Mouse (Mus musculus): ENCODE data around the gene Nrcam.
A peak's percentile ranks its signal among the peaks of the same experiment; 100 is the strongest.

Nrcam gene

DNA sequence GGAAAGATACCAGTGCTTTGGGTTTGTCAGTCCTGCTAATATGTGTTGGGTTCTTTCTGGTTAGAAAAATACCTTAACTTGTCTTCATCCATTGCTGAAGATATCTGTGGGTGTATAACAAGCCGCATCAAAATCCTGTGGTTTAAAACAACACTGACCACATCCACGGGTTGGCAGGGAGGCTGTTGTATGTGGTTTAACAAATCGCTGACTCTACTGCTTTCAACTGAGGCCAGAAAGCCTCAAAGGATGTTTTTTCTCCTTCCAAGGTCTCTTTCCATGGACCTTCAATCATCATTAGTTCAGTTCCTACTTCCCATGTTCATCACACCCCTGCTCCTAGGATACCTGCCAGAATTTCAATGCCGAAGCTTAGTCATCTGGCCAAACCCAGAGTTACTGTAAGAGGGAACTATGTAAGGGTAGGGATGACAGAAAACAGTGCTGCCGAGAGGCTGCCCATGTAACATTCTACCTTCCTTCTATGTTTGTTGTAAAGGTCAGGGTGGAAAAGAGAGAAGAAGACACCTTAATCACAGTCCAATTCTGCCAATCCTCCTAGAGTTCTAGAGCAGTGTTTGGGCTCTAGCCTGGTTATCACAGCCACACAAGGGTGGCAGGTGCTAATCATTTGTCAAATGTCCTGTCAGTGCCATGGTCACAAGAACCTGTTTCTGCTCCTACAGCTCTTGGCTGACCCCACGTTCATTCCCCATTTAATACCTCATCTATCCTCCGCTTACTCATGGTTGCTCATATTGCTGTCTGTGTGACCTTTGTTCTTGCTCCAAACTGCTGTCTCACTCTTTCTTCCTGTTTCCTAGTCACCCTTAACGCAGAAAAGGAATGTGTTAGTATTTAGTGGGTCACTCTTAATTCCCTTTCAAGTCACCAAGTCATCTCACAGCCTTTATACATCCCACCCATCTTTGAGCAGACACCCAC lies 196.2 kb downstream of the Nrcam start:
- DNase-seq = no peak

DNA sequence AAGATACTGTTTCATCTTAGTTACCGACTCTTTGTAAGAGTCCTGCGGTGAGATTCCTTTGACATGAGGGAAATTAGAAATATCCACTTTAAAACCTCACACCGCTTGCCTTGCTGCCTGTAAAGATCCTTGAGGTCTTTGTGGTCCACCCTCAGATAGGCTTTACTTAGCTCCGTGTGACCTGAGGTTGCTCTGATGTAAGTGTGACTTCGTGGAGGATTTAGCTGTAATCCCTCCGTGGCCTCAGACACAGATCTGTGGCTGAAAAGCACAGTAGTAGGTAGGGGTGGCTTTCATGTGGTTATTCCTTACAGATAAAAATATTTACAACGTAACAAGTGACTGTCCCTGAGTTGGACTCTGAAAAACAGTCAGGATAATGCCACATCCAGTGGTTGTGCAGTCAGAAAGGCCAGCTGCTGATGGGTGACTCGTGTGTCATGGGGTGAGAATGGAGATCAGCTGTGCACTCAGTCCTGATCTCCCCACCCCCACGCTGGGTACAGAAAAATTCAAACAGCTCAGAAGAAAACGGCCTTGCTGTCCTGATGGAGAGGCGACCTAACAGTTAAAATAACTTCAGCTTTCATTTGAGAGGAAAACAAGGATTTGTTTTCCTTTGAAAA lies 199.8 kb downstream of the Nrcam start:
- peak; percentile 24 for DNase-seq

DNA sequence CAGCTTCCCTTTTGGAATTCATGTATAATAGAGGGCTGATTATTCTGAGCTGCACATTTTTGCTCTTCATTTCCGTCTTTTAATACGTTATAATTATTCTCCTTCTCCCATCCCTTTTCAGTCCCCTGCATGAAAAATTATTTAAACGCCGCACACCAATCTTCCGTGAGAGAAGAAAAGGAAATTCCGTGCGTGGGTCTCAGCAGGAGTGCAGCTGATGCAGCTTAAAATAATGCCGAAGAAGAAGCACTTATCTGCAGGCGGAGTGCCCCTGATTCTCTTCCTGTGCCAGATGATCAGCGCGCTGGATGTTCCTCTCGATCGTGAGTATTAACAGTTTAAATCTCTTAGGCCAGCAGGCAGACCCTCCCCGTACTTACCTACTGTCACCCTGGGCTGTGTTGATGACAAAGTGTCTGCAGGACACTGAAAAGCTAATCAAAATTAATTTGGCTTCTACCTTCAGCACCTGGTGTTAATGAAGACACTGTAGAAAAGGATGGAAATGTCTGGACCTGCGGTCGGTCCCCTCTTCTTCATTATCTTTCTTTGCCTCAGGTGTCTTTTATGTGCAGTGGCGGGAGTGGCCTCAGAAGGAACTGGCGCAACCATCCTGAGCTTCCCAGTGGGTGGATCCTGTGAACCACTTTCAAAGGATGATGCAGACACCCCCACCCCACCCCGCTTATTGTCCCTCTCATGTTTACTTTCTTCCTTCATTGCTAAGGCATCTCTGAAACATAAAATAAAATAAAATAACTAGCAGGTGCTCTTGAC lies 203.8 kb downstream of the Nrcam start:
- DNase-seq = no peak

DNA sequence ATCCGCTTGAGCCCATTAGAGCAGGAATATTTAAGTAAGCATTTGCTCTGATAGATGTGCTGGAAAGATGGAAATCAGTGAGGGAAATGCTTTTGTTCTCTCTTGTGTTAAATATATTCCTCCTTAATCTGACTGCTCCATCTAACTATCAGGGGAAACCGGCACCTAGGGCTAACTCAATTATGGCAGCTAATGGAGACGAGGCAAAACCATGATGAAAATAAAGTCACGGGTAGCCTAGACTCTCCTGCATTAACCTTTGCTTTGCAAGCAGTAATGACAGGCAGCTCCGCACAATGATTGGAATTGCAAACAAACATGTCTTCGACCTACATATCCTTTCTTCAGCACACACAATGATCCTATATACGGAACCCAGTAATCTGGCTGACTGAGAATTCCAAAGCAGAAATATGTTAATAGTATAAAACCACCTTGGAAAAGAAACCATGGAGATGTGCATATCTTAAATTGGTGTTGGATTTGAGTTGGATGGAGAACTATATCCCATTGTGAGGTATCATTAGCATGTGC lies 205.5 kb downstream of the Nrcam start:
- no peak for DNase-seq

DNA sequence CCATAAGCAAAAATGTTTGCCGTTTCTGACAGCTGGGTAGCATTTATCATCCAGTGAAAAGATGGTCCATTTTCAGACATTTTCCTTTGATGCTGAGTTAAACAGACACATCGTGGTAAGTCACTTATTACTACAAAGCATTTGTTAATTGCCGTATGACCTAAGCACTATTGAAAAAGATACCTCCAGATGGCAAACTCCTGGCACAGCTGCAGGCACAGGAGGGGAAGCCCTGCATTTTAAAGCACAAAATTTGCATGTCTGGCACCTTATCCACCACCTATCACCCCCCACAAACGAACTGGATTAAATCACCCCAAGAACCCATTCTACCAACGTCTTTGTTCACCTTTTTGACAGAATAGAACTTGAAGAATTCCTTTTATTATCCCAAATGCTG lies 206.9 kb downstream of the Nrcam start:
- DNase-seq = no peak

DNA sequence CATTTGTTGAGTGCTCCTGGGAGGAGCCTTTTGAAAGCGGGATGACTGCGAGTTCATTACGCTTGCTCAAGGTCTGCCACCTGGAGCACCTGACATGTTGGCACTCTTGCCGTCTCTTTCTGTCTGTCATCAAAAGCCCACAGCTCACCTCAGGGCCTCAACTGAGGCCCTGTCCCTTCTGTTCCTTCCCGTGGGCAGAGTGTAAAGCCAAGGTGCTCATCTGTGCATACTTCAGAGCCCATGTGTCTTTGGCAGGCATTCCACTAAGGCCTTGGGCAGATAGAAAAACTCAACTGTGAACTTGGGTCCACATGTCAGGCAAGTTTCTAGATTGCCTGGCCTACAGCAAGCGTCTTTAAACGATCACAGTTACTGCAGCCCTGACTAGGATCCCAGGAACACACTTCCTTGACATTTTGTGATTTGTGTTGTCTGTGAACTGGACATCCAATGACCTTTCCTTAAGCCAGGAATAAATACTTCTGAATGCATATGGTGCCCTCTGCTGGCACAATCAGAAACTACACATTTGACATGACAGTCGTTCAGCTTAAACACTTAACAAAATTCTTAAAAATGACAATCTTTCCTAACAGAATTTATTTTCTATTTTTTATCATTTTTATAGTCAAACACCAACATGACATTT lies 219.2 kb downstream of the Nrcam start:
- peak; percentile 82 for DNase-seq

DNA sequence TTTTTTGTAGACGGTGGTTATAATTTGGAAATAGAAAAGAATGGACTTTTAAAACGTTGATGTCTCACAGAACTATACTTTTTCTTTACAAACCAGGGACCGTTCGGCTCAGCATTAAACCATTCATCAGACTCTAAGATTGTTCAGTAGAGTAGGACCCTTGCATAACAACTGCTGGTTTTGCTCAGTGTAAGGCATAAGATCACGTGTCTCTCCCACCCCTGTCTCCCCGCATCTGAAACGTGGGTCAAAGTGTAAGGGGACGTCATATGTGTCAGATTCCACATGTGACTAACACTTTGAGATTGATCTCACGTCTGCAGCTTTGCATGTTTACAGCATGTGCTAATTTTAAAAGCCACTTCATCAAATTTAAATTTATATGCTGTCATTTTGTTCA lies 219.8 kb downstream of the Nrcam start:
- no peak for DNase-seq

DNA sequence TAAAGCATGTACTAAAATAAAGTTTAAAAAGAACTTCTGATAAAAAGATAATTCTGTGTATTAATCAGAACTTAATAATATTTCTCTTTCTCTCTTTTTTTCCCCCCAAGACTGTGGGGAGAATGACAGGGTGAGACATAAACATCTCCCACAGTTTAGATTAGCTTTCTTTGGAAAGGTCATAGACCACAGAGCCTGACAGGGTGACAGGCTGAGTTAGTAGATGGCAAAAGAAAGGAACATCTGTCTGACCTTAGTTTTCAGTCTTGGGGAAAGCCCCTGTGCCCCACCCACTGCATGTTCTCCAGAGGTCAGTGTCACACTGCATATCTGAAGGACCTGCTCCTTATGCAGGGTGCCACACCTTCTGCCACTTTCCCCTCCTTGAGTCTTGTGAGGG lies 222.9 kb downstream of the Nrcam start:
- no peak for DNase-seq

DNA sequence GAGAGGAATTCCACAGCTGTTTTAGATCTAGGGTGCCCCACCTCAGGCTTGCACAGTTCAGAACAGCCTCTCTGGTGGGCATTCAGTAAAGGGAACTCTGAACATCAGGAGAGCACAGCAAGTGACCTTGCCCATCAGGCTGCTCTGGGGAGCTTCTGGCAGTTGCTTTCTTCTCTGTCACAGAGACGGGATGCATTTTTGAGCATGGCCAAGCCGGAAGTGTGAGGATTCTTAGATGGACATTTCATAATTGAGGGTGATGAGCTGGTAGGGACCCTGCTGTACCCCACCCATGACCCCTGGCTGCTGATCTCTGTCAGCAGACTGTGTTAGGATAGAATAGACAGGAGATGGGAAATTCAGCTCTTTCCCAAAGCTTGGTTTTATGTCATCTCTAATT lies 225.4 kb downstream of the Nrcam start:
- DNase-seq = no peak

DNA sequence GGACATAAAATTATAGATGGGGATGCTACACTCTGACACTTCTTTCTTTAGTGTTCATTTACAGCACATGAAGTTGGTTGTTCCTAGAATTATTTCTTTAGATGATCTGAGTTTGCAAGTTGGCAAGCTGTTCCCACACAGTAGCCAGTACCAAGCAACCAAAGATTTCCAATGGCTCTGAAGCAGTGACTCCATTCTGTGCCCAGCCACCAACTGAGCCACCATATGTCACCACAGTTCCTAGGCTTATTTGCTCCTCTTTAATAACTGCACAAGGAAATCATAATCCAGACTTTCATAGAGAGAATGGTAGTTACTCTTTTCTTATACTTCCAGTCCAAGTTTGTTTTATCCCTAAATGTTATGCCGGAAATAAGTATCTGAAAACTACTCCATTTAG lies 226.1 kb downstream of the Nrcam start:
- DNase-seq = no peak

DNA sequence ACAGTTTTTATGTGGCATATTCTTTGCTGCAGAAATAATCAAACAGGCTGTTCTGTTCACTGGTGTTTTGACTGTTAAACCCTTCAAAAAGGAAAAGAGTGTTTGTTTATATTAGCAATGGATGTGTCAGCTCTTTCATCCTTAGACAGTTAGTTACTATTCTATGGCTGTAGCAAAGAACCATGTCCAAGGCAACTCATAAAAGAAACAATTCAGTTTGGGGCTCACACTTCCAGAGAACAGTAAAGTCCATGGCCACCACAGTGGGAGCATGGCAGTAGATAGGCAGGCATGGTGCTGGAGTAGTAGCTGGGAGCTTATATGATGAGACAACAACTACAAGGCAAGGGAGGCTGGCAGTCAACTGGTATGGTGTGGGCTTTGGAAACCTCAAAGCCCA lies 231.3 kb downstream of the Nrcam start:
- DNase-seq = no peak

DNA sequence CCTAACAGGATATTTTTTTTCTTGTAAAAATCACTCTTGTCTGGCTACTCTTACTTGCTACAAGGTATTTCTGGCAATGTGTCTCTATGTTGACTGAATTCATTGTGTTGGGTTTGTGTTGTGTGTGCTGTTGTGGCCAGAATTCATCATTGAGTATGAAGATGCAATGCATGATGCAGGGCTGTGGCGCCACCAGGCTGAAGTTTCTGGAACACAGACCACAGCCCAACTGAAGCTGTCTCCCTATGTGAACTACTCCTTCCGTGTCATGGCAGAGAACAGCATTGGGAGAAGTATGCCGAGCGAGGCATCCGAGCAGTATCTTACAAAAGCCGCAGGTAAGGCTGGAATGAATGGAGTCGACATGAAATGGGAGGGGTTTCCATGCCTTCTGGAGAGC lies 241.4 kb downstream of the Nrcam start:
- DNase-seq = no peak

DNA sequence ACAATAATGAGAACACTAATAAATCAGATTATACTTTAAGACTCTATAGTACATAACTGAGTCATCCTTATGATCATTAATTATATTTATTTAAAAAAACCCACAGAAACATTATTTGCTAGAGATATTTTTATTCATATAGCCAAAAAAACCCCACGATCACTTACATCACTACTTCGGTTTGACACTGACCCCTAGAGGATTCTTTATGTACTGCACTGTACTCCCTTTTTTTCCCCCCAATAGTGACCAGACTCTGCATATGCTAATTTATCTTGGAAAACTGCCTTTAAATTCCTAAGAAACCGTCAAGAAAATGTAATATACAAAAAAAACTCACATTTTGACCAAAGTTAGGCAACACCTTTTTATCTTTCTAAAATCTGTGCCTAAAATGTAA lies 244.0 kb downstream of the Nrcam start:
- peak; percentile 57 for DNase-seq

DNA sequence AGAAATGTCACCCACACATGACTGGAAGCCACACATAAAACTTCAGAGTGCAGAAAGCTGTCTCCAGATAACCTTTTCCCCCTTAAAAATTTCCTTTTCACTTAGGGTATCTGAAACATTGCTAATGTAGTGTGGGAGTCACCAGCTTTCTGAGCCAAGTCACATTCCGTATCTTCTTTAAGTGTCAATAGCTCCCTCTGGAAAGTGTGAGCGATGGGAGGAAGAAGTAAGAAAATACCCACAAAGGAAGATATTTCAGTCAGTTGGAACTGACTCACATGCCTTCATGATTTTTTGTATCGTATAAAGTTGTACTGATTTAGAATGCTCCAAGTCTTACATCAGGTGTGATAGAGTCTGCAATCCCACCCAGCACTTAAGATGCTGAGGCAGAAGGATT lies 245.5 kb downstream of the Nrcam start:
- DNase-seq = no peak

DNA sequence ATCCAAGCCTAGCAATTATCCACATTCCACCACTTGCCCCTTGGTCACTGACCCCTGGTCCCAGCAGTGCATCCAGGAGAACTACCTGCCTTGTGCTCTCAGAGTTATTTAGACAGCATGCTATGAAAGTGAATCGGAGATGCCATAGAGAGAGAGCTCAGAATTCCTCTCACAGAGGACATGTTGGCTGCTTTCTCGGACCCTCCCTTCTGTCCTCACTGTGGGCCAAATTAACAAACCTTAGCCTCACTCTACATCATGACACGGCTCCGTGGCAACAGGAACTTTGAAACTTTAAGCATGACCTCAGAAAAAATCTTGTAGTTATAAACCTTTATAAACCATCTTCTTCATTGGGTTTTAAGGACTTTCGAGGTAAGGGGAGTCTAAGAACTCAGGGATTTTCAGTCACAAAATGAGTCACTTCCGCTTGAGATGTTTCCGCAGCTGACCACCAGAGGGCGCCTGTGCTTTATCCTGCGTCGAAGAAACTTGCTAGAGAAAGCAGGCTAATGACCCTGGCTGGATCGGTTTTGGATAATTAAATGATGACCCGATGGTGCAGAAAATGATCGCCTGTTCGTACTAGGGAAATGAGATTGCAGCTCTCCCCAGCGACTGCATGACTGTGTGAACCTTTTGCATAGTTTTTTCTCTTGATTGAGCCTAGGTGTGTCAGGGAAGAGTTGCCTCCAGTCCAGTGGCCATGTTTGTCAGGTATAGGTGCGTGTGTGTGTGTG lies 272.9 kb downstream of the Nrcam start:
- peak; percentile 78 for DNase-seq

DNA sequence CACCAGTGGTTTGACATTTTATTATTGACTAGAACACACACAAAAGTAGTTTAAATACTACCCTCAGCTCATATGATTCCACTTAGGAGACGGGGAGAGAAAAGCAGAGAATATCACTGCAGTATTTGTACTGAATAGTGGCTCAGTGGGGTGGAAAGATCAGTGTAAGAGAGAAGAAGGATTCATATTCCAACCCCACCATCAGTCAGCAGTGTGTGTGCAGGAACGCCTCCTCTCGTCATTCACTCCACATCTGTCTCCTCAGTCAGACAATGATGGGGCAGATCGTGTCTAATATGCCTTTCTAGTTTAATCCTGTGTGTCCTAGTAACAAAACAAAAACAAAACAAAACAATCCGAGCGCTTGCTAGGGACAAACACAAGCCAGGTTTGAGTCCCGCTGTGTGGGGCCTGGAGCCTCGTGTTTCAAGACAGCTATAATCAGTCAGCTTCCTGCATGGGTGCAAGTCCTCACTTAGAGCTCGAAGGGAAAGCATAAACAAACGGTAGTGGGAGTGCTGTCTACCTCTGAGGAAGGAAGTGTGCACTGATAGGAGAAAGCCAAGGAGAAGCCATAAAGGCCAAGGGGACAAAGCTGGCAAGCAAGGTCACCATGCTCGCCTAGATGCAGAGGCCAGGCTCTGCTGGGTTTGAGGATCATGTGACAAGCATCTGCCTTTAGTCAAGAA lies 273.7 kb downstream of the Nrcam start:
- DNase-seq = no peak

DNA sequence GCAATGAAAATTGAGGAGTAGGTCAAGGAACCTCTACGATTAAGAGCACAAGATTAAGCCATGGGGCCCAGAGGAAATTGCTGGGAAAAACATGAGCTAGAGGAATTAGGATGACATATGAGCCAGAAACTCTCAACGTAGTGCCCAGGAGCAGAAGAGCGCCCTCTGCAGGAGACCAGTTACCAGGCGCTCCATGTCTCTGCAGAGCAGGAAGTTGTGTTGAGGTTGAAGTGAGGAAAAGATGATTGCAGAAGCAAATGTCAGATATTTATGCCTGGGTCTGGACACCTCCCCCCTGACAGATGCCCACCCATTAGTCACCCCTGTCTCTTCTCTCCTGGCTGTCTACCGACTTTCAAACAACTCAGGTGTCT lies 274.3 kb downstream of the Nrcam start:
- peak; percentile 7 for DNase-seq

DNA sequence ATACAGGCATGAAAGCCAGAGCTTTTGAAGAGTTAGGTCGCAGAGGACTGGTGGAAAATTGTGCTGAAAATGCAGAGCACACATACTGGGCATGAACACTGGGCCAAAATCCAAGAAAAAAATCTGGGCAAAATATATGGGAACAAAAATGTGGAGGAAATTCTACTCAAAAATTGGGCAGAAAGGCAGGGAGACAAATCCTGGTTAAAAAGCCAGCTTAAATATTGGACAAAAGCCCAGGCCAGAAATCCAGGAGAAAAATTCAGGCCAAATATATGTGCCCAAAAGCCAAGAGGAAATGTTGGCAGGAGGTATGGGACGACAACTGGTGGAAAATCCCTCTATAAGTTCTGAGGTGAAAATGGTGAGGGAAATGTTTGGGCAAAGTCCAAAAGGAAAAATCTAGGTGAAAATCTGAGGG lies 288.3 kb downstream of the Nrcam start:
- no peak for DNase-seq

DNA sequence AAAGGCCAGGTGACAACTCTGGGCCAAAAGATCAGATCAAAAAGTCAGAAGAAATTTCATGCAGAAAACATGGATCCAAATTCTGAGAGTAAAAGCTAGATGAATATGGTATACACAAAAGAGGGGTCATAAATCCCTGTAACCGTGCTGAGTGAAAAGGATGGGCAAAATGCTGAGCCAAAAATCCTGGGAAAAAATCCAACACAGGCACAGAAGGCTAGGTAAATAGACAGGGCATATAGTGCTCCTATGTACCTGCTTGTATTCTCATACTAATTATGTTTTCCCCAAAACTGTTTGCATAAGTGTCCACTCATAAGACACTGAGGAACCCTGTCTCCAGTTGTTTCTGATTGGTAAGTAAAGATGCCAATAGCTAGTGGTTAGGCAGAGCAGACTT lies 288.8 kb downstream of the Nrcam start:
- DNase-seq = no peak

DNA sequence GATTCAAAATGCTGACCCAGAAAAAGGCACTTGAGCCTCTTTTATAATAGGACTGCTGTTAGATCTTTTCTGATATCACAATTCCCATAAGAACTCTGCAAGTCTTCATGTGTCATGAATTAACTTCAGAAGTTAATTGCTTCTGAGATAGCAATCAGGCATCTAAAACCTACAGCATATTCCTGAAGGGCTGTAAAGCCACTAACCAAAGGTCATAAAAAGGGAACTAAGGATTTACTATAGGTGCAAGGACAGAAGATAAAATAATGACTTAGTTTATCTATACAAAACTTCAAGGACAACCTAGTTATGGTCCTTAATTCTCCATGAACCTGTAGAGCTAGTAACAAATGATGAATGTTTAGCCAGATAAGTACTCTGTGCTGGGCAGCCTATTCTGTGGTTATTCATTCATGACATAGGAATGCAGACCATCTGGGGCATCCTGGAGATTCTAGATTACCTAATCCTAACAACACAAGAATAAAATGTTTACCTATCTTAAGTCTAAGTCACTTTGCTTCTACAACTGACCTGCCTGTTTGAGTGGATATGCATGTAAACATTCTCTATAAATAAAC lies 310.7 kb downstream of the Nrcam start:
- no peak for DNase-seq

DNA sequence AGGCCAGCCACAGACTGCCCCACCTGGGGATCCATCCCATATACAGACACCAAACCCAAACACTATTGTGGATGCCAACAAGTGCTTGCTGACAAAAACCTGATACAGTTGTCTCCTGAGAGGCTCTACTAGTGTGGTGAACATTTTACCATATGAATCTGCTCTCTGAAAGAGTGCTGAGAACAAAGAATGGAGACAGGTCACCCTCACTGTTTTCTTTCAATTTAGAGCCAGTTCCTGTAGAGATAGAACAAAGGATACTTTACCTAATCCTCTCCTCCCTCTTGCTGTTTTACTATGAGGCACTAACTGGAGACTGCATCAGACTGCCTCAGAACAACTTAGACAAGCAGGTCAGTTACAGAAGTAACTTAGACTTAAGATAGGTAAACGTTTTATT lies 311.9 kb downstream of the Nrcam start:
- DNase-seq = no peak
